ENCODE assay signal across 9 mouse cellular contexts in genomic region chr13:40868844-40869587, GRCm38 (mm10). TPM values are rescaled to one million over a fixed set of nuclear protein-coding genes. Genes with fewer than 3 reads are reported as not detected.
DNase-seq lines count a peak whose midpoint lies in the region; ATAC-seq and TF ChIP-seq lines count a peak whose summit lies in the region.
"Had no signal": no experiment of that assay in that cellular context is flagged by ENCODE, and none has a peak within 500 bp of the region (broad histone marks: within the 10 kb centered on the region; RNA-seq: fewer than 3 reads in every experiment).

No protein-coding gene starts in this region.

- POLR2A ChIA-PET in Patski (lab: Charles Lee) = interaction anchor here (1.2 to 1.3 kb wide), 2 partner anchors 8 to 47 kb away, joined by 3 read pairs; no protein-coding TSS in a partner anchor

- no peak for TF ChIP-seq CTCF in Patski (IDR thresholded peaks at IDR 0.05)

- H3K4me2 ChIP-seq in intestine, embryonic 14.5 days (ENCODE audit: low read length) = 0 out of 2 replicates have a peak overlapping the region, but pooled peaks have one; percentile 2
- H3K4me2 ChIP-seq: embryonic facial prominence, embryonic 13.5 days had no signal

- in situ Hi-C loops in Patski (cut with MboI; ENCODE audit: low pct_unique_long_range_greater_than_20kb) = no loop called here

- WGBS in intestine, embryonic 14.5 days = 15% methylated on average over 16 of the region's 16 CpGs

- peak; percentile 70 for ATAC-seq in Patski
- ATAC-seq in intestine, embryonic 14.5 days (replicated peaks; ENCODE audit: low FRiP score, low TSS enrichment, low read depth) = peak; percentile 60
- no peak for ATAC-seq in activated CD4-positive, CD25-positive, alpha-beta regulatory T cell, adult 4 months

- H3K27ac ChIP-seq in intestine, embryonic 14.5 days (ENCODE audit: low read depth) = peak overlapping the region; percentile 39; the same call in 1 of the 2 replicates
- H3K27ac ChIP-seq: embryonic facial prominence, embryonic 13.5 days had no signal

- H3K27me3 ChIP-seq in Patski = no peaks in the 10 kb centered on the region
- no peaks in the 10 kb centered on the region for H3K27me3 ChIP-seq in intestine, embryonic 14.5 days (replicated peaks; ENCODE audit: control insufficient read depth, insufficient read depth, low read length)

- H3K4me1 ChIP-seq in intestine, embryonic 14.5 days (replicated peaks; ENCODE audit: control insufficient read depth, insufficient read depth, low read length) = peaks cover 6% of the 10 kb centered on the region; the same call in 1 of the 2 replicates
- H3K4me1 ChIP-seq: embryonic facial prominence, embryonic 13.5 days had no signal

- no peaks in the 10 kb centered on the region for H3K36me3 ChIP-seq in intestine, embryonic 14.5 days (ENCODE audit: control insufficient read depth, insufficient read depth, low read length)
- H3K36me3 ChIP-seq: embryonic facial prominence, embryonic 13.5 days had no signal

- no peaks in the 10 kb centered on the region for H3K9me3 ChIP-seq in intestine, embryonic 14.5 days (ENCODE audit: control insufficient read depth, low read length)

- no peak overlapping the region for H3K4me3 ChIP-seq in intestine, embryonic 14.5 days (ENCODE audit: low read depth, low read length)
- H3K4me3 ChIP-seq: embryonic facial prominence, embryonic 13.5 days had no signal

- CTCF ChIA-PET in Patski (lab: Charles Lee) = no interaction called here

- no peak overlapping the region for H3K9ac ChIP-seq in intestine, embryonic 14.5 days (ENCODE audit: low read length)
- H3K9ac ChIP-seq: embryonic facial prominence, embryonic 13.5 days had no signal

- DNase-seq in B cell, adult 2 months = peak; percentile 6 to 19
- DNase-seq in Patski (ENCODE audit: low read depth, low spot score) (no peak), adipocyte (ENCODE audit: low spot score) (no peak)
- DNase-seq in intestine, embryonic 14.5 days (ENCODE audit: low spot score) = no peak
- DNase-seq in lung, postnatal 10 days = peak; percentile 60
- DNase-seq in layer of hippocampus, adult 9-10 months (ENCODE audit: low spot score) = no peak
- no peak for DNase-seq in cerebellum, adult 9-11 months

RNA-seq across cellular contexts. Expression of gene Gcnt2, which starts 9.5 kb away (rescaled TPM):
- polyA plus RNA-seq in Patski (2021) = 71.2 TPM
- 11.2 and 11.4 TPM in 2 replicates for polyA plus RNA-seq in intestine, embryonic 14.5 days (2014; fragmentation: Nextera tagmentation; extraction: Ambion mirVana)
- under 1 TPM in 1 of 2 experiments, not detected in 1; 0.12 TPM for polyA plus RNA-seq in activated CD4-positive, CD25-positive, alpha-beta regulatory T cell, adult 4 months (2017; shearing (Covaris generic))

Comparison
In these comparisons a context has a peak if more than half of its experiments do, and no peak if none do; other contexts are left out.
1. DNase-seq: peak in B cell, adult 2 months (2 of 2) and lung, postnatal 10 days (single experiment); none in Patski (single experiment), intestine, embryonic 14.5 days (single experiment), layer of hippocampus, adult 9-10 months (single experiment), cerebellum, adult 9-11 months (single experiment) and adipocyte (single experiment).
2. RNA of gene Gcnt2, which starts 9.5 kb away (polyA plus RNA-seq): 71.2 TPM in Patski (single experiment) and 11.2 to 11.4 TPM in intestine, embryonic 14.5 days; 0.12 TPM in activated CD4-positive, CD25-positive, alpha-beta regulatory T cell, adult 4 months; every median in the first group is over 10 times any median in the second.